Mouse (Mus musculus) cortical plate, adult 2 months (tissue): Measurements from ENCODE around the gene Cdh4.

Experiments used
- CTCF ChIP-seq: fragments of 200-500 bp; IDR thresholded peaks from 2 replicates; pipeline ENCODE4 v1.5.1; 2011; ENCODE audit warnings: mild to moderate bottlenecking, control low read depth, low read length; ENCODE audit not compliant: insufficient read depth; ENCODE audit errors: extremely low read depth
- POLR2A ChIP-seq: fragments of 200-500 bp; IDR thresholded peaks from 2 replicates; pipeline ENCODE4 v1.6.1; 2011; ENCODE audit warnings: mild to moderate bottlenecking, low read length, control low read depth; ENCODE audit not compliant: insufficient read depth; ENCODE audit errors: extremely low read depth

GRCm38 (mm10) chr2:179920042-179920441 lies 477.8 kb downstream of the Cdh4 start:
- TF ChIP-seq CTCF (no peak), POLR2A (no peak)
